Mouse (Mus musculus) heart, postnatal 0 days (tissue): ENCODE measurements around the gene Tcl1b1.

Experiments used
- CTCF ChIP-seq: IDR thresholded peaks from 2 replicates; pipeline ENCODE4 v1.5.1; 2016; ENCODE audit warnings: antibody characterized with exemption, control low read depth, low read depth
- EP300 ChIP-seq: IDR thresholded peaks from 2 replicates; pipeline ENCODE4 v1.6.1; 2016; ENCODE audit warnings: antibody characterized with exemption, low read depth

GRCm38 (mm10) chr12:105109812-105110211 lies 49.7 kb upstream of the Tcl1b1 start:
- TF ChIP-seq EP300 (no peak), CTCF (no peak)
